Mouse (Mus musculus) hindbrain, embryonic 10.5 days (tissue): ENCODE results near the gene Ccnd1. TPM values are rescaled to one million over a fixed set of nuclear protein-coding genes. Genes with fewer than 3 reads are reported as not detected.
"Not testable (repeated sequence)": the region's sequence is repeated elsewhere in the genome, so short reads cannot be mapped to it uniquely, and the experiment has no call there.

ENCODE experiments used
- DNase-seq: peaks from one replicate; pipeline ENCODE4 v3.0.0-alpha.2; 2017; ENCODE audit warnings: low spot score
- H3K27ac ChIP-seq: fragments of 300-500 bp; sonication (generic); 2 replicates; pipeline ENCODE4 v1.5.1; 2016; ENCODE audit warnings: mild to moderate bottlenecking, moderate library complexity
- H3K27me3 ChIP-seq: fragments of 300-500 bp; sonication (generic); 2 replicates; pipeline ENCODE4 v1.6.1; 2016; ENCODE audit warnings: mild to moderate bottlenecking; ENCODE audit not compliant: poor library complexity, insufficient read depth, severe bottlenecking
- H3K36me3 ChIP-seq: fragments of 300-500 bp; sonication (generic); 2 replicates; pipeline ENCODE4 v1.6.1; 2016; ENCODE audit warnings: mild to moderate bottlenecking, moderate library complexity
- H3K4me1 ChIP-seq: fragments of 300-500 bp; sonication (generic); replicated peaks from 2 replicates; pipeline ENCODE4 v1.6.1; 2016; ENCODE audit warnings: mild to moderate bottlenecking
- H3K4me3 ChIP-seq: fragments of 300-500 bp; sonication (generic); 2 replicates; pipeline ENCODE4 v1.5.1; 2016; ENCODE audit warnings: mild to moderate bottlenecking, moderate library complexity
- H3K9me3 ChIP-seq: fragments of 300-500 bp; sonication (generic); 2 replicates; pipeline ENCODE4 v1.6.1; 2016; ENCODE audit warnings: mild to moderate bottlenecking, moderate library complexity
- WGBS: fragments of 180-500 bp; shearing (Covaris S2); methylation state at CpG from one replicate; pipeline ENCODE4 v1.1.7; 2016; 5-methylcytosine and 5-hydroxymethylcytosine counted together
- polyA plus RNA-seq: library from polyadenylated mRNA; unstranded; fragments of >200 nt; fragmentation: Nextera tagmentation; extraction: Ambion mirVana; gene quantifications from 2 replicates; pipeline ENCODE4 v1.2.1, GENCODE M21; 2016

The Ccnd1 gene
- polyA plus RNA-seq, 1 experiment from 2014 or later: 166 TPM

GRCm38 (mm10) chr7:144914948-144915750, 24.6 kb downstream of the Ccnd1 start, which contains the start of gene LTO1:
Gene LTO1 (plus strand): TSS chr7:144915100.
- Histone ChIP-seq H3K27ac (peak within 1 kb of the TSS; percentile 89), H3K27me3 (no peaks in the 10 kb centered on the region), H3K4me3 (peak within 1 kb of the TSS; percentile 76), H3K4me1 (peaks cover 15% of the 10 kb centered on the region), H3K9me3 (no peaks in the 10 kb centered on the region), H3K36me3 (peaks cover 35% of the 10 kb centered on the region)
- peak; percentile 94 for DNase-seq
- WGBS: under 1% methylated on average over 55 of the region's 55 CpGs

- Histone ChIP-seq H3K4me1 (peaks cover 15% of the 10 kb centered on the region), H3K27ac (peak overlapping the region; percentile 89), H3K9me3 (no peaks in the 10 kb centered on the region), H3K36me3 (peaks cover 28% of the 10 kb centered on the region), H3K4me3 (peak overlapping the region; percentile 76), H3K27me3 (no peaks in the 10 kb centered on the region)
- 5% methylated on average over 17 of the region's 17 CpGs for WGBS
- no peak for DNase-seq
Measured at GRCm38 (mm10) chr7:144914296-144914947, 25.3 kb downstream of the Ccnd1 start.

- 73% methylated on average over 4 of the region's 4 CpGs for WGBS
- peaks cover 15% of the 10 kb centered on the region for H3K4me1 ChIP-seq
- H3K27me3 ChIP-seq: no peaks in the 10 kb centered on the region
- H3K4me3 ChIP-seq: no peak overlapping the region
- H3K36me3 ChIP-seq: peaks cover 13% of the 10 kb centered on the region
- DNase-seq: no peak
- H3K9me3 ChIP-seq: no peaks in the 10 kb centered on the region
- H3K27ac ChIP-seq: no peak overlapping the region
Measured at GRCm38 (mm10) chr7:144912897-144913296, 26.8 kb downstream of the Ccnd1 start.

- no peak overlapping the region for H3K27ac ChIP-seq
Measured at GRCm38 (mm10) chr7:144911121-144911520, 28.6 kb downstream of the Ccnd1 start.

GRCm38 (mm10) chr7:144908705-144909104, 31.0 kb downstream of the Ccnd1 start:
- Histone ChIP-seq H3K27ac (no peak overlapping the region; the same call in 1 of the 2 replicates), H3K27me3 (peaks cover 9% of the 10 kb centered on the region; the same call in 1 of the 2 replicates), H3K4me3 (no peak overlapping the region), H3K36me3 (no peaks in the 10 kb centered on the region), H3K4me1 (peaks cover 8% of the 10 kb centered on the region; the same call in 1 of the 2 replicates), H3K9me3 (no peaks in the 10 kb centered on the region)
- DNase-seq: no peak
- 41% methylated on average over 7 of the region's 7 CpGs for WGBS

More at GRCm38 (mm10) chr7:144911121-144911520, 28.6 kb downstream of the Ccnd1 start:
- peaks cover 17% of the 10 kb centered on the region for H3K4me1 ChIP-seq
- DNase-seq: no peak
- no peaks in the 10 kb centered on the region for H3K9me3 ChIP-seq
- H3K4me3 ChIP-seq: no peak overlapping the region
- no peaks in the 10 kb centered on the region for H3K36me3 ChIP-seq
- peaks cover 7% of the 10 kb centered on the region; the same call in 1 of the 2 replicates for H3K27me3 ChIP-seq
- 86% methylated on average over 1 of the region's 1 CpGs for WGBS

- Histone ChIP-seq H3K4me3 (no peak overlapping the region), H3K4me1 (peaks cover 8% of the 10 kb centered on the region; the same call in 1 of the 2 replicates), H3K27me3 (peaks cover 9% of the 10 kb centered on the region; the same call in 1 of the 2 replicates), H3K36me3 (no peaks in the 10 kb centered on the region), H3K27ac (no peak overlapping the region), H3K9me3 (no peaks in the 10 kb centered on the region)
- no peak for DNase-seq
- WGBS: 19% methylated on average over 8 of the region's 8 CpGs
Measured at GRCm38 (mm10) chr7:144907793-144908192, 31.9 kb downstream of the Ccnd1 start.

- Histone ChIP-seq H3K27me3 (peaks cover 9% of the 10 kb centered on the region; the same call in 1 of the 2 replicates), H3K4me1 (peaks cover 8% of the 10 kb centered on the region; the same call in 1 of the 2 replicates), H3K9me3 (no peaks in the 10 kb centered on the region), H3K36me3 (no peaks in the 10 kb centered on the region), H3K27ac (peak overlapping the region; percentile 60), H3K4me3 (peak overlapping the region; percentile 30)
- DNase-seq: peak; percentile 82
- WGBS: 10% methylated on average over 28 of the region's 28 CpGs
Measured at GRCm38 (mm10) chr7:144906708-144907397, 32.9 kb downstream of the Ccnd1 start.

GRCm38 (mm10) chr7:144905514-144905913, 34.2 kb downstream of the Ccnd1 start:
- H3K9me3 ChIP-seq, H3K4me3 ChIP-seq, H3K27me3 ChIP-seq, H3K36me3 ChIP-seq, DNase-seq, H3K27ac ChIP-seq, H3K4me1 ChIP-seq: not testable (repeated sequence)
- WGBS: 91% methylated on average over 3 of the region's 3 CpGs

- Histone ChIP-seq H3K4me3 (peak overlapping the region; percentile 56), H3K4me1 (peaks cover 54% of the 10 kb centered on the region), H3K27ac (no peak overlapping the region), H3K27me3 (peaks cover 62% of the 10 kb centered on the region), H3K36me3 (0 out of 2 replicates have a peak, but pooled peaks cover 5% of the 10 kb centered on the region), H3K9me3 (no peaks in the 10 kb centered on the region)
- no peak for DNase-seq
- WGBS: 27% methylated on average over 6 of the region's 6 CpGs
Measured at GRCm38 (mm10) chr7:144898506-144898905, 41.2 kb downstream of the Ccnd1 start.

- peak within 1 kb of the TSS; percentile 81 for H3K27ac ChIP-seq
- WGBS: under 1% methylated on average over 65 of the region's 65 CpGs
- 0 out of 2 replicates have a peak, but pooled peaks cover 5% of the 10 kb centered on the region for H3K36me3 ChIP-seq
- peaks cover 65% of the 10 kb centered on the region for H3K27me3 ChIP-seq
- peak; percentile 58 for DNase-seq
- no peaks in the 10 kb centered on the region for H3K9me3 ChIP-seq
- H3K4me1 ChIP-seq: peaks cover 61% of the 10 kb centered on the region
- peak within 1 kb of the TSS; percentile 56 for H3K4me3 ChIP-seq
Measured at GRCm38 (mm10) chr7:144896294-144897218, 43.2 kb downstream of the Ccnd1 start, which contains the start of gene Fgf15. Gene Fgf15 (plus strand): TSS chr7:144896531.

GRCm38 (mm10) chr7:144895305-144896111, 44.2 kb downstream of the Ccnd1 start:
- DNase-seq: peak; percentile 85
- H3K4me1 ChIP-seq: peaks cover 60% of the 10 kb centered on the region
- no peaks in the 10 kb centered on the region for H3K9me3 ChIP-seq
- 0 out of 2 replicates have a peak, but pooled peaks cover 4% of the 10 kb centered on the region for H3K36me3 ChIP-seq
- WGBS: under 1% methylated on average over 37 of the region's 37 CpGs
- peak overlapping the region; percentile 56 for H3K4me3 ChIP-seq
- H3K27ac ChIP-seq: peak overlapping the region; percentile 81
- peaks cover 69% of the 10 kb centered on the region for H3K27me3 ChIP-seq
